Mouse (Mus musculus): ENCODE results near the gene Ap2s1. TPM values are rescaled to one million over a fixed set of nuclear protein-coding genes. Genes with fewer than 3 reads are reported as not detected.
"Not testable (repeated sequence)": the region's sequence is repeated elsewhere in the genome, so short reads cannot be mapped to it uniquely, and the experiment has no call there.

Gene Ap2s1
- total RNA-seq (2015) (205 and 210 TPM in 2 replicates), total RNA-seq (2017) (81.5 and 95.7 TPM in 2 replicates)

GRCm38 (mm10) chr7:16738073-16738696 lies at the start of gene Ap2s1:
Gene Ap2s1 (plus strand): TSS chr7:16738410.
- ATAC-seq (ENCODE audit: poor library complexity, severe bottlenecking) = peak; percentile 99

GRCm38 (mm10) chr7:16689196-16689595 lies 49.0 kb upstream of the Ap2s1 start:
- no peak for ATAC-seq (ENCODE audit: poor library complexity, severe bottlenecking)

- ATAC-seq (ENCODE audit: poor library complexity, severe bottlenecking) = no peak
Measured at GRCm38 (mm10) chr7:16695025-16695424, 43.2 kb upstream of the Ap2s1 start.

GRCm38 (mm10) chr7:16699042-16699441 lies 39.2 kb upstream of the Ap2s1 start:
- 0 out of 2 replicates have a peak, but pooled peaks have one; percentile 24 for ATAC-seq (ENCODE audit: poor library complexity, severe bottlenecking)

GRCm38 (mm10) chr7:16700583-16700982 lies 37.6 kb upstream of the Ap2s1 start:
- ATAC-seq (ENCODE audit: poor library complexity, severe bottlenecking) = no peak

- no peak for ATAC-seq (ENCODE audit: poor library complexity, severe bottlenecking)
Measured at GRCm38 (mm10) chr7:16706385-16706784, 31.8 kb upstream of the Ap2s1 start.

- ATAC-seq (ENCODE audit: poor library complexity, severe bottlenecking) = no peak
Measured at GRCm38 (mm10) chr7:16708244-16708643, 30.0 kb upstream of the Ap2s1 start.

- ATAC-seq (ENCODE audit: poor library complexity, severe bottlenecking) = no peak
Measured at GRCm38 (mm10) chr7:16710604-16711003, 27.6 kb upstream of the Ap2s1 start.

- ATAC-seq (ENCODE audit: poor library complexity, severe bottlenecking) = no peak
Measured at GRCm38 (mm10) chr7:16712633-16713415, 25.4 kb upstream of the Ap2s1 start.

- not testable (repeated sequence) for ATAC-seq (ENCODE audit: poor library complexity, severe bottlenecking)
Measured at GRCm38 (mm10) chr7:16716456-16717152, 21.6 kb upstream of the Ap2s1 start.

- ATAC-seq (ENCODE audit: poor library complexity, severe bottlenecking) = no peak
Measured at GRCm38 (mm10) chr7:16721629-16722028, 16.6 kb upstream of the Ap2s1 start, which contains the start of gene Ceacam9. Gene Ceacam9 (plus strand): TSS chr7:16721929.

GRCm38 (mm10) chr7:16722490-16722889 lies 15.7 kb upstream of the Ap2s1 start:
- ATAC-seq (ENCODE audit: poor library complexity, severe bottlenecking) = not testable (repeated sequence)

GRCm38 (mm10) chr7:16728596-16729348 lies 9.4 kb upstream of the Ap2s1 start:
- ATAC-seq (ENCODE audit: poor library complexity, severe bottlenecking) = peak; percentile 60; the same call in 1 of the 2 replicates

- not testable (repeated sequence) for ATAC-seq (ENCODE audit: poor library complexity, severe bottlenecking)
Measured at GRCm38 (mm10) chr7:16729563-16729962, 8.6 kb upstream of the Ap2s1 start.

GRCm38 (mm10) chr7:16730791-16731190 lies 7.4 kb upstream of the Ap2s1 start:
- ATAC-seq (ENCODE audit: poor library complexity, severe bottlenecking) = no peak

- ATAC-seq (ENCODE audit: poor library complexity, severe bottlenecking) = no peak
Measured at GRCm38 (mm10) chr7:16731893-16732422, 6.3 kb upstream of the Ap2s1 start.

GRCm38 (mm10) chr7:16737606-16738072 lies 571 bp upstream of the Ap2s1 start:
- ATAC-seq (ENCODE audit: poor library complexity, severe bottlenecking) = no peak

GRCm38 (mm10) chr7:16739056-16739604 lies 920 bp downstream of the Ap2s1 start:
- ATAC-seq (ENCODE audit: poor library complexity, severe bottlenecking) = no peak

- no peak for ATAC-seq (ENCODE audit: poor library complexity, severe bottlenecking)
Measured at GRCm38 (mm10) chr7:16745373-16745772, 7.2 kb downstream of the Ap2s1 start.

- peak; percentile 59 for ATAC-seq (ENCODE audit: poor library complexity, severe bottlenecking)
Measured at GRCm38 (mm10) chr7:16746093-16746492, 7.9 kb downstream of the Ap2s1 start.
